Mouse (Mus musculus): Measurements from ENCODE around the gene Smc4. TPM values are rescaled to one million over a fixed set of nuclear protein-coding genes. Genes with fewer than 3 reads are reported as not detected.

Smc4 gene
- polyA plus RNA-seq, 1 experiment: 17.3 TPM

DNA sequence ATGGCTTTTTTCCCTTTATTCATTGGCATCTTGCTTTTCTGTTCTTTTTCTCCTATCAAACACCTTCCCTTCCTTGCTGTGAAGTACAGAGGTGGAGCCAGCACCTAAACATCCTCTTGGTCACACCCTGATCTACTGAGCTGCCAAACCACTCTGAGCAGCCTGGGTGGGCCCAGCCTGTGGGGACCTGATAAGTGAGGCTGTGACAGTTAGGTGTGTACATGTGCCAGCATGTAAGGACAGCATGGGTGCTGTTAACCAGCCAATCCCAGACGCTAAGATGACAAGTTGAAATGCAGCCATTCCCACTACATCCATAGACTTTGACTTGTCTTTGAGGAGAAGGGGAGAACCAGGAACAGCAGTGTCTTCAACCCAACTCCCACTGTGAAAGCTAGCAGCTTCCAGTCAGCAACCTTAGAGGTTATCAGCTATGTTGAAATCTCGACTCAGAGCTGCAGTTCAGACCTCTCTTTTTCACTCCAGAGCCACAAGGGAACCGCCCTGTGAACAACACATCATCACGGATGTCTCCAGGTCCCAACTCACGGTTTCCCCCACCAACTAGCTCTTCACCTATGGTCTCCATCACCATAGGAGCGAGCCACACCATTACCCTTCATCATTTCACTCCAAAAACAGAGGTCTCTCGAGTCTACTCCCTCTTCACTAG, 50.4 kb downstream of the Smc4 start:
- peak; percentile 97 for TF ChIP-seq TAL1 (IDR thresholded peaks at IDR 0.05; ENCODE audit: low read length)
- TF ChIP-seq GATA1 (IDR thresholded peaks at IDR 0.05; ENCODE audit: low read length): peak; percentile 88
- H3K4me3 ChIP-seq (replicated peaks): peak overlapping the region; percentile 58
- H3K4me1 ChIP-seq (ENCODE audit: control insufficient read depth): peaks cover 92% of the 10 kb centered on the region
- H3K36me3 ChIP-seq (ENCODE audit: control insufficient read depth): peaks cover 22% of the 10 kb centered on the region
- no peaks in the 10 kb centered on the region for H3K27me3 ChIP-seq (ENCODE audit: control insufficient read depth)
- H3K9me3 ChIP-seq (ENCODE audit: control insufficient read depth, low read length): no peaks in the 10 kb centered on the region

DNA sequence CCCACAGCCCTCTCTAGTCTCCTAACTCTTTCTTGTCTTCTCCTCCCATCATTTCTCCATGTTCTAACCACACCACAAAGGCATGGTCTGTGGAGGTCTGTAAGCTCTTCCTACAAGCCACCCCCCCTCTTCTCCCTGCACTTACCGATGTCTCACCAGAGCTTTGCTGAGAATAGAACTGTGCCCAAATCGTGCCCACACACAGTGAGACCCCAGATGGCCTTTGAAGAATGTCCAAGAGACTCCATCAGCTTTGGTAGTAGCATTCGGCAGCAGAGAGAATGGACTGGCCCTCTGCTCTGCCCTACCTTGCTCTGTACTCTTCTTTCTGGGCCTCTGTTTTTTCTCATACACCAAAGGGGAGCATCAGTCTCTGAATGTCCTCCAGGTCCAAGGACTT, 51.3 kb downstream of the Smc4 start:
- Histone ChIP-seq H3K36me3 (ENCODE audit: control insufficient read depth) (peaks cover 25% of the 10 kb centered on the region), H3K4me1 (ENCODE audit: control insufficient read depth) (peaks cover 91% of the 10 kb centered on the region), H3K27me3 (ENCODE audit: control insufficient read depth) (no peaks in the 10 kb centered on the region), H3K9me3 (ENCODE audit: control insufficient read depth, low read length) (no peaks in the 10 kb centered on the region), H3K4me3 (replicated peaks) (peak overlapping the region; percentile 58)
- TF ChIP-seq GATA1 (IDR thresholded peaks at IDR 0.05; ENCODE audit: low read length): no peak

DNA sequence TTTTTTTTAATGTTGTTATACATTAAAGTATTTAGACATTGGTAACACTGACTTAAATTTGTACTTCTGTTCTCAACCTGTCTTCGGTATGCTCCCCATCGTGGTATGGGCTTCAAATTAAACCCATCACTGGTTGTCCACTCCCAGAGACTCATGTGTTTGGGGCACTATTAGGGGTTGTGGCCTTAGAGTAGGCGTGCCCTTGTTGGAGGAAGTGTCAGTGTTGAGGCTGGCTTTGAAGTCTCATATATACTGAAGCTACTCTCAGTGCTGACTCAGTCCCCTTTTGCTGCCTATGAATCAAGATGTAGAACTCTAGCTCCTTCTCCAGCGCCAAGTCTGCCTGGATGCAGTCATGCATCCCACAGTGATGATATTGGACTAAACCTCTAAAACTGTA, 56.1 kb downstream of the Smc4 start:
- Histone ChIP-seq H3K9me3 (ENCODE audit: control insufficient read depth, low read length) (no peaks in the 10 kb centered on the region), H3K27me3 (ENCODE audit: control insufficient read depth) (no peaks in the 10 kb centered on the region), H3K4me1 (ENCODE audit: control insufficient read depth) (peaks cover 63% of the 10 kb centered on the region), H3K36me3 (ENCODE audit: control insufficient read depth) (peaks cover 29% of the 10 kb centered on the region), H3K4me3 (replicated peaks) (no peak overlapping the region)
- TF ChIP-seq GATA1 (IDR thresholded peaks at IDR 0.05; ENCODE audit: low read length): no peak
- no peak for TF ChIP-seq TAL1 (IDR thresholded peaks at IDR 0.05; ENCODE audit: low read length)

DNA sequence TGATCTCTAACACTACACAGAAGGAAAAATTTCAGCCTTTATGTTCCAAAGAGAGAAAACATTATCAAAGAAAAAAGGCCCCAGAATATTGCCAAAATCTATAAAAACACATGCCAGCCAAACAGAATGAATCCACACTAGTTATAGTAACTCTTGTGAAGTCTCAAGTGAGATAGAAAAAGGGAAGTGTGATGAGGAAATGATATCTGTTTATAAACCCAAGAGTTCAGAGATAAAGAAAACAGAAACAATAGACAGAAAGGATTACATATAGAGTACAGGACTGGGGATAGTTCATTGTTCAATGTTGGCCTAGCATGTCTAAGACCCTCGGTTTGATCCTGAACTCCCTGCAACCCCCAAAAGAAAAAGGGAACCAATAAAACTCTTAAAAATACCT, 58.2 kb downstream of the Smc4 start:
- Histone ChIP-seq H3K9me3 (ENCODE audit: control insufficient read depth, low read length) (no peaks in the 10 kb centered on the region), H3K4me3 (replicated peaks) (no peak overlapping the region), H3K27me3 (ENCODE audit: control insufficient read depth) (no peaks in the 10 kb centered on the region), H3K36me3 (ENCODE audit: control insufficient read depth) (peaks cover 31% of the 10 kb centered on the region), H3K4me1 (ENCODE audit: control insufficient read depth) (peaks cover 42% of the 10 kb centered on the region)
- TF ChIP-seq TAL1 (IDR thresholded peaks at IDR 0.05; ENCODE audit: low read length): no peak
- no peak for TF ChIP-seq GATA1 (IDR thresholded peaks at IDR 0.05; ENCODE audit: low read length)

DNA sequence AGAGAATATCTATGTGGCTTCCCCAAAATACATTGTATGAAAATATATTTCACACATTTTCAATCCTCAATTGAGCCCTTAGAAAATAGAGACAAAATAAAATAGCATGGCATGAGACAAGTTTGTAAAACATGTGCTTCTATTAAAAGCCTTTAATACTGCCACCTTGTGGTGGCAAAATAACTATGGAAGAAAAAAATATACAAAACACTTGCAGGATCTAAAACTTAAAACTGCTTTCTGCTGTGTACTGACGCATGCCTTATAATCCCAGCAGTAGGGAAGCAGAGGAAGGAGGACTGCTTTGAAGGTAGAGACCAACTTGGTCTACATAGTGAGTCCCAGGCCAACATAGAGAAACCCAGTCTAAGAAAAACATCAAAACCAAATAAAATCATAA, 59.5 kb downstream of the Smc4 start:
- H3K36me3 ChIP-seq (ENCODE audit: control insufficient read depth): peaks cover 35% of the 10 kb centered on the region
- H3K4me3 ChIP-seq (replicated peaks): no peak overlapping the region
- TF ChIP-seq TAL1 (IDR thresholded peaks at IDR 0.05; ENCODE audit: low read length) (no peak), GATA1 (IDR thresholded peaks at IDR 0.05; ENCODE audit: low read length) (no peak)
- H3K9me3 ChIP-seq (ENCODE audit: control insufficient read depth, low read length): no peaks in the 10 kb centered on the region
- H3K4me1 ChIP-seq (ENCODE audit: control insufficient read depth): peaks cover 34% of the 10 kb centered on the region
- no peaks in the 10 kb centered on the region for H3K27me3 ChIP-seq (ENCODE audit: control insufficient read depth)

Other genes starting within 250 kb of the Smc4 start
- gene 1110032F04Rik, start 135.2 kb upstream of the Smc4 start, polyA plus RNA-seq (2012): 0.02 TPM in 1 of 2 replicates, not detected in the other
- 0.20 and 0.41 TPM in 2 replicates for gene Ift80, start 168 bp upstream of the Smc4 start, polyA plus RNA-seq (2012)
- 3.3 and 9.0 TPM in 2 replicates for gene Trim59, start 40.0 kb downstream of the Smc4 start, polyA plus RNA-seq (2012)
- gene Kpna4, start 122.4 kb downstream of the Smc4 start, polyA plus RNA-seq (2012): 0.58 and 0.60 TPM in 2 replicates
- not detected in 2 replicates for gene Arl14, start 217.7 kb downstream of the Smc4 start, polyA plus RNA-seq (2012)

All from erythroblast, embryonic 14.5 days (primary cell).